Mouse (Mus musculus) gastrocnemius, adult 18-20 months (tissue): ENCODE data around the gene Bcor. TPM values are rescaled to one million over a fixed set of nuclear protein-coding genes. Genes with fewer than 3 reads are reported as not detected.

ENCODE experiments used
- DNase-seq: peaks from one replicate; pipeline ENCODE4 v3.0.0; 2021; ENCODE audit warnings: low spot score
- total RNA-seq, 2 experiments: library from RNA; stranded (reverse); gene quantifications; 2 replicates each; pipeline ENCODE4 v1.2.3; 2021

The Bcor gene
- total RNA-seq, 2 experiments from 2014 or later: 13.4 to 18.4 TPM

DNA sequence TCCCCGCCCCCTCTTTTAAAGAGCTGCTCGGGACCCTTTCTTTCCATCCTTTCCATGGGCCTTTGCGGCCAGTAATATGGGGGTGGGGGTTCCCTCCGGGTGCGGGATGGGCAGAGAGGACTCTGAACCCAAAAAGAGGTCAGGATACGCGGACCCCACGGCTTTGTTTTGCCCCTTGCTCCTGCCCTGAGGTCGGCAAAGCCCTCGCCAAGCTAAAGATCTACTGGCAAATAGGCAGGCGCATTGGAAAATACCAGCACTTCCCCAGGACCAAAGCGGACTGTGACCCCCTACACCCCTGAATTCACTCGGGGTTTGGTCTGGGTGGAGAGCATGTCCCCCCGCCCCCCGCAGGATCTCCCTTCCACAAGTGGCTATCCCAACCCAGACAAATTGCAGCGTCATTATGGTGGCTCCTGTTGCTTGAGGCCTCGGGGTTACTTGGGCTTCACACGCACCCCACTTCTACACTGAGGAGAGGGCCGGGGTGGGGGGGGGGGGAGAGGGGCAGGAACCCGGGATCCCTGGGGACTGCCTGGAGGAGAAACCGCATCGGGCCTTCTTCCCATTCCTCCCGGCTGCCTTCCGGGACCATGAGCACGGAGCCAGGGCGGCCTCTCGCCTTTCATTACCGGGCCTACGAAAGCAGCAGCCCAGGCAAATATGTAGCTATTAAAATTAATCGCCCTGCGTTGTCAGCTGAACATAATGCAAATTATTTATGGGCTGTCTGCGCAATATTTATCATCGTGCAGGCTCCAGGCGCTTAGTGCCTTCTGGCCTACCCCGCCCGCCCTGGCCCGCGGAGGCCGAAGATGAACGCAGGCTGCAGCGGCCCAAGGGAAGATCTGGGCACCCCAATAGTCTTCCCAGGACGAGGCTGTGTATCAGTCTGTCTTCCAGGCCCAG, 7.9 kb downstream of the Bcor start:
- no peak for DNase-seq

- DNase-seq: no peak
Measured at GRCm38 (mm10) chrX:12151269-12151995, 8.7 kb downstream of the Bcor start.

- DNase-seq: no peak
Measured at GRCm38 (mm10) chrX:12150425-12150824, 9.7 kb downstream of the Bcor start.

DNA sequence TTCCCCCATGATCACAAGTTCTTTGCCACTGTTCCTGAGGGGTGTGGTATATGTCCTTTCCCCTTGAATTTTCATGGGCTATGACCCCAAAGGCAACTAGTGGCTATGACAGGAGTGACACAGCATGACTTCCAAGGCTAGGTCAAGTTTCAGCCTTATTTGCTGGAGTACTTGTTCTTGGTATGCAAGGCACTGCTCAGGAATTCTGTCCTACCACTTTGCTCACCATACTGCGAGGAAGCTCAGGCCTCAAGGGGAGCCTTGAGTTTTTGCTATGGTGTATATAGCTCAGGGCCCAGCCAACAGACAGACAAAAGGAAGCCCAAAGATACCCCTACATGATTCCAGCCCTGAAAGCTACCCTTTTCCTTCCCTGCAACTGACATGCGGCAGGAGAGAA, 13.9 kb downstream of the Bcor start:
- DNase-seq: no peak

GRCm38 (mm10) chrX:12142832-12143231, 17.3 kb downstream of the Bcor start:
- no peak for DNase-seq

DNA sequence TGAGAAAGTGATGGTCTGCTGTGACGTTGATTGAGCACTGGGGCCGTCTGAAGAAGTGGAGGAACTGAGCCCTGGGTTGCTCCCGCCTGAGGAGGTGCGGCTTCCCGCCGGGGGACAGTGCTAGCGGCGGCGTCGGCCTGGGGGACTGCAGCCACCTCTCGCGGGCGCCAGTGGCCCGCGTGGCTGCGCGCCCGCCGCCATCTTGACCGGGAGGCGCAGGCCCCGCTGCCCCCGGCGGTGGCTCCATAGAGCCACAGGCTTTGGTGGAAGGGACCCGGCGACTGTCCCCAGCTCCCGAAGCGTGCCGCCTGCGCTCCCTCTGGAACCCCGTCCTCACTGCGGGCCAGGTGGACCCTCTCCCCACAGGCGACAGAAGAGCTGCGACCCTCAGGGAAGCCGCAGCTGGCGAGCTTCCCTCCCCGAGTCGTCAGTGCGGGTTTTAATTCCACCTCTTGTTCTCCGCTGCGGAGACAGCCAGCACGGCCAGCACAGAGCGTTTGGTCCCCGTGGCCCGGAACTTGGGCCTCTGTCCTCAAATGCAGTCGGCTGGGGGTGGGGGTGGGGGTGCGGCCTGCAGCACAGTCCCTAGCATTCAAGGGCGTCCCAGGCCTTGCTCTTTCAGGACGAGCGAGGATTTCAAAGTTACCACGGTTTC, 19.9 kb downstream of the Bcor start:
- no peak for DNase-seq

DNA sequence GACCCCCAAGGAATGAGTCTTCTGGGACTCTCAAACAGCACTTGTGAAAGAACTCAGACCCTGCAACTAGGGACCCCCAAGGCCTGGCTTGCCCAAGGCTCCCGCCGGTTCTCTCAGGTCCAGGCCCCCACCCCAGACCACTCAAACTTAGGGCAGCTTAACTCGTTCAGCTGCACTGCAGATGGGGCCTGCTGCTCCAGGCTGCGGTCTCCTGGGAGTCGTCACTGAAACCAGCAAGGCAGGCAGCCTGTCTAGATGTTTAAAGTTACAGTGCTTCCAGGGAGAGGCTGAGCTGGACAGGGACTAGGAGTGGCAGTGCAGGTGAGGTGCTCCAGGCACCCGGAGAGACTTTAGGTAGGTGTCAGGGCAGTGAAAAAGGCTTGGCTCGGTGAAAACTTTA, 21.9 kb downstream of the Bcor start:
- DNase-seq: no peak

GRCm38 (mm10) chrX:12137121-12137521, 23.0 kb downstream of the Bcor start:
- no peak for DNase-seq

DNA sequence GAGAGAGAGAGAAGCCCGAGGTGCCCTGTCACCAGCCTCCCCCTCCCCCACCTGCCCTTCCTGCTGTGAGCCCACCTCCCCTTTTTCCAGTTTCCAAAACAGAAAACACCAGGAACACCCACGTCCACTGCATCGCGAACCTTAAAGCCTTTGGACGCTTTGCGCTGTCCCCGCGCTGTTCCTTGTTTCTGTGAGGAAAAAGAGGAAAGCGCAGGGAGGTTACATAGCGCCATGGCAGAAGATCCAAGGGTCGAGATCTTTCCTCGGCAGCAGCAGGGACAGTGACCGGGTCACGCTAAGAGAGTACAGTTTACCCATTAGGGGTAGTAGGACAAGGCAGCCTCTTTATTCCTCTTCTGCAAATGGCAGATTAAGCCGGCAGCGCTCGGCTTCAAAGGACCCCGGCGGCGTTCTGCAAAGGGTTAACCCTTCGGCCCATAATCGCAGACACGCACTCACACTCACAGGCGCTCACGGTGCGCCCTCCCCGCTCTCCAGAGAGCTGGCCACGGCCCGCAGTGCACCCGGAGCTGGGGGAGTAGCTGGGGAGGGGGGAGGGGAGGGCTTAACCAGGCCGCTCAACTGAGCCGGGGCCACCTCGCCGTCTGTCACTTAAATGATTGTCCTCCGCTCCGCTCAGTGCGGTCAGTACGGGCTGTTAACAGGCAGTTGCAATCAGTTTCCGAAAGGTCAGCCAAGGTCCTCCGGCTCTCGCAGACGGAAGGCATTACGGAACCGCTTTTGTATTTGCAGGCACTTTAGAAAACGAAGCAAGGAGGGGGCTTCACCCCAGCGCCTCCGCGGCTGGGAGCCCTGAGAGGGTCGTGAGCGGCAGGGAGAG, 23.7 kb downstream of the Bcor start:
- peak; percentile 37 for DNase-seq

GRCm38 (mm10) chrX:12135121-12136111, 24.7 kb downstream of the Bcor start:
- peak; percentile 54 for DNase-seq

DNA sequence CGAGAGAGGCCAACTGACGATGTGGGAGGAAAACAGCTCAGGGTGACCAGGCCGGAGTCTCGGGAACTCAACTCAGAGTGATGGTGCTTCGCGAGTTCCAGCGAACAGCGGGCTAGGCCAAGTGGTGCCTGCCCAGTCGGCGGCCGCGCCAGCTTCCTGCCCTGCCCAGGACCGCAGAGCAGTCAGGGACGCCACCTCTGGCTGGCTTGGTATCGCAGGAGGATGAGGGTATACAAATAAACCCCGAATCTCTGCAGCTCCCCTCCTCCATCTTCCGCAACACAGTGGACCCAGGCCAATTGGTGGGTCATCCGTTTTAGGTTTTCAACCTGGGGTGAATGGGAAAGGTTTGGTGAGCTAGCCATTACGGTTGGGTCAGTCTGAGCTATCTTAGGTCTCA, 25.6 kb downstream of the Bcor start:
- DNase-seq: peak; percentile 75

DNA sequence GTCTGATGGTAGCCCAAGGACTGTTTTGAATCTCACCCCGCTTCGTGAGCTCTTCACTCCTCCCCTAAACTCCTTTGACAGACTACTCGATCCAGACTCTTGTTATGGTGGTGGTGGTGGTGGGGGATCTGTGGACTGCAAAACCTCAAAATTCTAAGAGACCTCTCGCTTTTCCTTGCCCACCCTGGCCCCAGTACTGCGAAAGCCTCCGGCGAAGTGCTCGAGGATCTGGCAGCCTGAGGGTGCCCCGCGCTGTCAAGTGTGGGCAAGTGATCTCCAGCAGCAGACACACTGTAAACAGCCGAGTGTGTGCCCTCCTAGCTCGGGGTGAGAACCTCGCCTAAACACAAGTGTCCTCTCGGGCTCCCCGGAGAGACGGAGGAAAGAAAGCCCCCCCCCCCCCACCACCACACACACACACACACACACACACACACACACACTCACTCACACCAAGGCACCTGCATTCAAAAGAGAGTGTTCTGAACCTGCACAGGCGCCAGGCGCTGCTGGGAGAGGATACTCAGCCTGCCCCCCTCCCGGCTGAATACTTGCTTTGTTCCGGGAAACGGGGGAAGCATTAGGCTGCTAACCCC, 26.2 kb downstream of the Bcor start:
- no peak for DNase-seq

- peak; percentile 69 for DNase-seq
Measured at GRCm38 (mm10) chrX:12133178-12133835, 26.8 kb downstream of the Bcor start.

DNA sequence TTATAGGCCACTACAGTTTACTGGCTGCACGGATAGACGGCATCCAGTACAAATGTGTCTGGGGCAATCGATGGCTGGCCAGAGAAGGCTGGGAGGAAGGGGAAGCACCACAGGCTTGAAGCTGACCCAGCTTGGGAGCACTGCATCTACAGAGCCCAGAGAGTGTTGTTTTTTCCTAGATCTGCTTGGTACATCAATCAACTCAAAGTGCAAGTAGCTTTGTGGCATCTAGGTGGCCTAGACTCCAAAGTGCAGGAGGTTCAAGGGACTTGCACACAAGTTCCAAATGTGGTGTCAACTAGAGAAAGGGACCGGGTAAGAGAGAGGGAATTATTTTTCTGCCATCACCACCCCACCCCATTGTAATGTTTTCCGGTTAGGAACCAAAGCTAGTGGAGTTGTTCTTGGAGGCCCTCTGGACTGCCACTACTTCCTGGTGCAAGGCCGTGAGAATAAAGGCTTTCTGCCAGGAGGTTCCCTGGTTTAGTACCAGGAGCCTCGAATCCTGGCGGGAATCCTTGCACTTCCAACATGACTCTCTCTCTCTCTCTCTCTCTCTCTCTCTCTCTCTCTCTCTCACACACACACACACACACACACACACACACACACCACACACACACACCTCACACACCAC, 27.5 kb downstream of the Bcor start:
- no peak for DNase-seq

DNA sequence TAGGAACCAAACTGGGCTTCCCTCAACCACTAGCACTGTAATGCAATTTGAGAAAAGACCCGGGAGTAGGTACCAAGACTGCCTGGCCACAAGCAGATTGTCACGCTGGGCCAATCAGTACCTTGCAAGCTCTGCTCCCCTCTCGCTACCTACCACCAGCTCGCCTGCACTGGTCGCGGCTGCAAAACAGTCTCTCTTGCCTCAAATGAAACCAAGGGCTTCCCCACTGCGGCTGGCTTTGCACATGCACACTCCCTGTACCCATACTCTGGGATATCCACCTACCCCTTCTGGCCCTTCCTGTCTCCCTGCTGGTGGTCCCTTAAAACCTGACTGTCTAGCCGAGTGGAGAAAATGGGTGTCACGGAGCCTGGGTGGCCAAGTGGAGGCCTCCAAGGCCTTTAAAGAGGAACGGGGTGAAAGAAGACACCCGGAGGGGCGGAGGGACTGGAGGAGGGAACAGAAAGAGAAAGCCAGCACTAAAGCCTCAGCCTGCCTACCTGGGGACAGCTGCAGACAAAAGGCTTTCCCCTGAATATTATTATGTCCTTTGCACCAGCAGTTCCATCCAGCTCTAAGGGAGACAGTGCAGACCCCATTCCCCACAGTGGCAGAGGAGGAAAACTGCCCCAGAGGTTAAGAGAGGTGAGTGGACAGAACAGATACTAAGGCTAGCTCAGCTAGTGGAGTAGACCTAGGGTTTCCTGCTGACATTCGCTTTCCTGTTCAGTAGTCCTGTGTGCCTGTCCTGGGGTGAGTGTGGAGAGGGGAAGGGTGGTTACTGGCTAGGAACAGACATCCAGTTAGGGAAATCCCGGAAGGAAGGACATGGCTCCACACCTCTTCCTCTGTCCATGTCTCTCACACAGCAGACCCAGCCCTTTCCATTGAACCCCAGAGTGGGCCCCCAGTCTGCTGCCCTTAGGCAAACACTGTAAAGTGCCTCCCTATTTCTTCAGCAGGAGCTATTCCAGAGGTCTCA, 30.0 kb downstream of the Bcor start:
- no peak for DNase-seq

GRCm38 (mm10) chrX:12129230-12129629, 30.9 kb downstream of the Bcor start:
- peak; percentile 66 for DNase-seq
